ENCODE assay signal across 9 mouse cellular contexts in the genomic region with DNA sequence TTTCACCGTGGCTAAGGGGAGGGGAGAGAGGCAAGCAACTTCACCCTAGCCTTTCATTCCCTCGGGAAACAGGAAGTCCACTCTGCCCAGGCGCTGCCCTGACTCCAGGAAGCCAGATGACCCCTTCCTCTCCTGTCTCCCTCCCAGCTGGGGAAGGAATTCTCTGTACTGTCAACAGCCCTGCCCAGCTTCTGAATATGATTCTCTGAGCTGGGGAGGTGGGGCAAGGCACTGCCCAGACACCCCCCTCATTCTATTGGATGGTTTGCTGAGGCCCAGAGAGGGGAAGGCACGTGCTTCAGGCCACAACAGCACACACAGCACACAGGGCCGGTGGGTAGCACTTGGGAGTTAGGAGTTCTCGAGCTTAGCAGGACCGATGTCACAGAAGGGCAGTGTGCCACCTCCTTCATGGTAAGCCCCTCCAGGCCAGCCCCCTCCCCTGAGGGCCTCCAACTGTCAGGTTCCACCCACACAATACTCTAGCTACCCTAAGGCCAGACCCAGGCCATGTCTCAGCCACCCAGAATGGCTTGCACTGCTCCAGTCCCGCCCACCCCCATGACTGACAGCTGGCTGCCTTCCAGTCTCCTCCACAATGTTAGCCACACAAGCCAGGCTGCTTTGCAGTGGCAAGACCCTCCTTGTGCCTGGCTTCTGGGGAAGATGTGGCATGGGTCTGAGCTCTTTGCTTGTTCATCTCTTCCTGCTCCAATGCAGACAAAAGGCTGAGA. TPM values are rescaled to one million over a fixed set of nuclear protein-coding genes. Genes with fewer than 3 reads are reported as not detected.
DNase-seq lines count a peak whose midpoint lies in the region; ATAC-seq and TF ChIP-seq lines count a peak whose summit lies in the region.
"Had no signal": no experiment of that assay in that cellular context is flagged by ENCODE, and none has a peak within 500 bp of the region (broad histone marks: within the 10 kb centered on the region; RNA-seq: fewer than 3 reads in every experiment).

No protein-coding gene starts in this region.

- H3K27ac ChIP-seq in layer of hippocampus, adult 2 months, result no peak overlapping the region
- H3K27ac ChIP-seq in forebrain, embryonic 12.5 days, result 0 out of 2 replicates have a peak overlapping the region, but pooled peaks have one; percentile 13
- no peak overlapping the region; the same call in 1 of the 2 replicates for H3K27ac ChIP-seq in intestine, embryonic 15.5 days
- H3K27ac ChIP-seq in liver, postnatal 0 days (ENCODE audit: low read depth), result no peak overlapping the region
- H3K27ac ChIP-seq in stomach, embryonic 15.5 days, result no peak overlapping the region

- no peak overlapping the region for H3K4me2 ChIP-seq in forebrain, embryonic 12.5 days
- no peak overlapping the region; the same call in 1 of the 2 replicates for H3K4me2 ChIP-seq in intestine, embryonic 15.5 days (replicated peaks)
- no peak overlapping the region for H3K4me2 ChIP-seq in liver, postnatal 0 days (ENCODE audit: low read depth, low read length)
- H3K4me2 ChIP-seq in stomach, embryonic 15.5 days, result no peak overlapping the region

- WGBS in forebrain, embryonic 12.5 days, result 57% methylated on average over 8 of the region's 8 CpGs
- WGBS in intestine, embryonic 15.5 days, result 27% methylated on average over 8 of the region's 8 CpGs
- 29% methylated on average over 8 of the region's 8 CpGs for WGBS in liver, postnatal 0 days (ENCODE audit: insufficient replicate concordance)
- 28% methylated on average over 8 of the region's 8 CpGs for WGBS in stomach, embryonic 15.5 days

- H3K9ac ChIP-seq in forebrain, embryonic 12.5 days, result no peak overlapping the region
- H3K9ac ChIP-seq in intestine, embryonic 15.5 days, result no peak overlapping the region
- H3K9ac ChIP-seq in liver, postnatal 0 days (replicated peaks), result no peak overlapping the region
- no peak overlapping the region for H3K9ac ChIP-seq in stomach, embryonic 15.5 days

- TF ChIP-seq EP300 in liver, postnatal 0 days (IDR thresholded peaks at IDR 0.05; ENCODE audit: low read depth), result no peak

- H3K27me3 ChIP-seq in forebrain, embryonic 12.5 days, result peaks cover 84% of the 10 kb centered on the region
- no peaks in the 10 kb centered on the region for H3K27me3 ChIP-seq in intestine, embryonic 15.5 days (replicated peaks)
- H3K27me3 ChIP-seq in liver, postnatal 0 days (ENCODE audit: insufficient read depth, low read length), result no peaks in the 10 kb centered on the region
- no peaks in the 10 kb centered on the region for H3K27me3 ChIP-seq in stomach, embryonic 15.5 days (replicated peaks)
- H3K27me3 ChIP-seq: Patski had no signal

- no peak overlapping the region for H3K4me3 ChIP-seq in layer of hippocampus, adult 2 months
- H3K4me3 ChIP-seq in forebrain, embryonic 12.5 days (replicated peaks), result no peak overlapping the region
- H3K4me3 ChIP-seq in intestine, embryonic 15.5 days (replicated peaks), result no peak overlapping the region
- no peak overlapping the region for H3K4me3 ChIP-seq in liver, postnatal 0 days (ENCODE audit: low read depth, low read length)
- no peak overlapping the region for H3K4me3 ChIP-seq in stomach, embryonic 15.5 days (replicated peaks)

- ATAC-seq in forebrain, embryonic 12.5 days (ENCODE audit: low FRiP score), result peak; percentile 59; the same call in 1 of the 2 replicates
- peak; percentile 72 for ATAC-seq in intestine, embryonic 15.5 days
- ATAC-seq in liver, postnatal 0 days, result peak; percentile 38; the same call in 1 of the 2 replicates
- ATAC-seq in stomach, embryonic 15.5 days (ENCODE audit: insufficient read depth, low FRiP score, low read depth), result peak; percentile 56
- ATAC-seq: Patski had no signal

- peaks cover 32% of the 10 kb centered on the region for H3K4me1 ChIP-seq in forebrain, embryonic 12.5 days
- peaks cover 39% of the 10 kb centered on the region for H3K4me1 ChIP-seq in intestine, embryonic 15.5 days (replicated peaks)
- no peaks in the 10 kb centered on the region for H3K4me1 ChIP-seq in liver, postnatal 0 days (ENCODE audit: insufficient read depth)
- H3K4me1 ChIP-seq in stomach, embryonic 15.5 days, result peaks cover 38% of the 10 kb centered on the region

- no peaks in the 10 kb centered on the region for H3K36me3 ChIP-seq in forebrain, embryonic 12.5 days (replicated peaks)
- no peaks in the 10 kb centered on the region for H3K36me3 ChIP-seq in intestine, embryonic 15.5 days
- no peaks in the 10 kb centered on the region for H3K36me3 ChIP-seq in liver, postnatal 0 days (replicated peaks; ENCODE audit: insufficient read depth, low read length)
- H3K36me3 ChIP-seq in stomach, embryonic 15.5 days, result no peaks in the 10 kb centered on the region

- no peak for TF ChIP-seq CTCF in layer of hippocampus, adult 2 months (conservative IDR thresholded peaks at IDR 0.05)
- TF ChIP-seq CTCF in liver, postnatal 0 days (IDR thresholded peaks at IDR 0.05; ENCODE audit: low read depth), result no peak

- DNase-seq in layer of hippocampus, postnatal 10 days (ENCODE audit: low spot score in 2 of 2), result peak; percentile 59 to 71
- DNase-seq in layer of hippocampus, adult 2 months (ENCODE audit: low spot score in 2 of 2), result no peak
- peak; percentile 38 for DNase-seq in liver, postnatal 0 days
- DNase-seq in spleen, adult 18-20 months, result no peak
- DNase-seq in cerebellum, adult 18-20 months, result no peak

- H3K9me3 ChIP-seq in forebrain, embryonic 12.5 days, result no peaks in the 10 kb centered on the region
- no peaks in the 10 kb centered on the region for H3K9me3 ChIP-seq in intestine, embryonic 15.5 days
- H3K9me3 ChIP-seq in liver, postnatal 0 days (ENCODE audit: low read length), result no peaks in the 10 kb centered on the region
- no peaks in the 10 kb centered on the region for H3K9me3 ChIP-seq in stomach, embryonic 15.5 days

RNA-seq across cellular contexts. Expression of gene Sdc3, which starts 48.9 kb away (rescaled TPM):
- total RNA-seq in layer of hippocampus, postnatal 10 days (2021), result 100 to 1,000 TPM; 368 to 378 TPM
- total RNA-seq in layer of hippocampus, adult 2 months (2021), result 100 to 1,000 TPM; 130 to 140 TPM
- 37.4 and 44.3 TPM in 2 replicates for polyA plus RNA-seq in forebrain, embryonic 12.5 days (2016; fragmentation: Nextera tagmentation; extraction: Ambion mirVana)
- polyA plus RNA-seq in intestine, embryonic 15.5 days (2015; fragmentation: Nextera tagmentation; extraction: Ambion mirVana), result 20.2 and 20.3 TPM in 2 replicates
- polyA plus RNA-seq in liver, postnatal 0 days (2015; fragmentation: Nextera tagmentation; extraction: Ambion mirVana), result 8.7 TPM in 2 replicates
- 24.4 and 26.3 TPM in 2 replicates for polyA plus RNA-seq in stomach, embryonic 15.5 days (2015; fragmentation: Nextera tagmentation; extraction: Ambion mirVana)

Comparison
In these comparisons a context has a peak if more than half of its experiments do, and no peak if none do; other contexts are left out.
1. DNase-seq: peak in layer of hippocampus, postnatal 10 days (2 of 2) and liver, postnatal 0 days (single experiment); none in layer of hippocampus, adult 2 months (0 of 2), spleen, adult 18-20 months (0 of 2) and cerebellum, adult 18-20 months (0 of 2).
2. Peak in every context shown above with its lines, with median percentiles within 50 percentile points of each other: ATAC-seq.